Mouse (Mus musculus): ENCODE measurements around the gene Cldn18.

Gene Cldn18

GRCm38 (mm10) chr9:99685536-99686231 lies 31.4 kb downstream of the Cldn18 start:
- no peak for DNase-seq (ENCODE audit: low read depth, low spot score)

- no peak for DNase-seq (ENCODE audit: low read depth, low spot score)
Measured at GRCm38 (mm10) chr9:99685061-99685521, 32.0 kb downstream of the Cldn18 start.

GRCm38 (mm10) chr9:99681980-99682570 lies 35.0 kb downstream of the Cldn18 start:
- DNase-seq (ENCODE audit: low read depth, low spot score), result no peak

DNA sequence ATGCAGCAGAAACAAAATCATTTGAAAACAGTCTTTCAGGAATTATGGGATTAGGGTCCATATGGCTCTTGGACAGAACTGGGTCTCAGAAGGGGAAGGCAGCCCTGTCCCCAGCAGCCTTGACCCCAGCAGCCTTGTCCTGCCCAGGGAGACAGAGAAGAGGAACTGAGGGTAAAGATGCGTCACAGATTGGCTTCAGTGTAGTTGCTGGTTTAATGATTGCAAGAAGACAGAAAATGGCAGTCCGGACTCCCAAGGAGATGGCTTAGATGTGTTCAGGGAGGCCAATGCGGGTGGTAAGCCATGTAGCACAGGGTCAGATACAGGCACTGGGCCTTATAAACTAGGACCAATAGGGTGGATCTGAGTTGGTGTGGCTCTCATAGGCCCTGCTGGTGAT lies 41.4 kb downstream of the Cldn18 start:
- no peak for DNase-seq (ENCODE audit: low read depth, low spot score)

DNA sequence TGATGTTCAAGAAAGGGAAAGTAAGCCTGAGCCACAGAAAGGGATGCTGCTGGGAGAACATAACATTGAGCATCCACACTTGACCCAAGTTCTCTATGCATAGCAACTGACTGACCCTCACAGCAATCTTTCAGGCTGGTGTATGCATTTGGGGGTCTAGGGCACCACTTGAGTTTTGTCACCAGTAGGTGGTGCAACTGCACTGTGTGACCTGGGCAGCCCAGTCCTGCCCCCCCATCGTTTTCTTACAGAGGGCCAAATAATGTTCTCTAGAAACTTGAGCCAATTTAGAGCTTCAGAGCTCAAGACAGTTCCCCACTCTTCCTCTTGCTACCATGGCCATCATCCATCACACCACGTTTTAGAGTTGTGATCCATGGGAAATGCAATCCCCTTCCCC lies 45.5 kb downstream of the Cldn18 start:
- no peak for DNase-seq (ENCODE audit: low read depth, low spot score)

DNA sequence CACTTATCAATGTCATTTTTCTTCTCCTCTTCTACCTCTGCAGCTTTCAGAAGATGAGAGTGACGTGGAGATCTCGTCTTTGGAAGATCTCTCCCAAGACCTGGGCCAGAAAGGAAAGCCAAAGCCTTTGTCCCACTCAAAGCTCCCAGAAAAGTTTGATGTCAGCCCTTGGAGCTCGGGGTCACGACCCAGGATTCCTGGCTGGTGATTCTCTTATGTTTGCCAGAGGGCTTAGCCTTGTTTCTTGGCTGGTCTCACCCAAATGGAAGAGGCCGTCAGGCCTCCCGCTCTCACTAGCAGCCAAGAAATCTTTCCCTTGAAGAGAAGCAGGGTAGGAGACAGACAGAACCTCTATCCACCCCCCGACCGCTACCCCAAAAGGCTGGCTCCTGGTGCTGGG lies 49.5 kb downstream of the Cldn18 start:
- DNase-seq (ENCODE audit: low read depth, low spot score), result no peak

- no peak for DNase-seq (ENCODE audit: low read depth, low spot score)
Measured at GRCm38 (mm10) chr9:99662887-99663286, 54.2 kb downstream of the Cldn18 start.

DNA sequence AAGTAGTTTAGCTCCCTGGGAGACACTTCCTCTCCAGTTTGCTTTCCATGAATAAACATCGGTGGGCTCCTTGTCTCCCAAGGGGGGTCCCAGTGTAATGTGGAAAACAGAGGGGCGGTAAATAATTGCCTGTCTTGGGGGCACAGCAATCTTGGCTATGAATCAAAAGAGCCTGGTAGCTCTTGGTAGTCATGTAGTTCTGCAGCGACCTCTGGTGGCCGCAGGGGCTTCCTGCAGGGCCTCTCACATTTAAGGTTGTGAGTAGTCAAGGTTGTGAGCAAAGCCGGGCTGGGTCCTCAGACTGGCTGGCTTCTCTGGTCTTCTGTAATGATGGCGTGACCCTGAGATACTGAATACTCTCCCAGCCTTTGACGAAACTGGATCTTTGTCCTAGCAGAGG lies 54.7 kb downstream of the Cldn18 start:
- DNase-seq (ENCODE audit: low read depth, low spot score), result peak; percentile 29

- no peak for DNase-seq (ENCODE audit: low read depth, low spot score)
Measured at GRCm38 (mm10) chr9:99661606-99662166, 55.4 kb downstream of the Cldn18 start.

- no peak for DNase-seq (ENCODE audit: low read depth, low spot score)
Measured at GRCm38 (mm10) chr9:99660756-99661155, 56.3 kb downstream of the Cldn18 start.

DNA sequence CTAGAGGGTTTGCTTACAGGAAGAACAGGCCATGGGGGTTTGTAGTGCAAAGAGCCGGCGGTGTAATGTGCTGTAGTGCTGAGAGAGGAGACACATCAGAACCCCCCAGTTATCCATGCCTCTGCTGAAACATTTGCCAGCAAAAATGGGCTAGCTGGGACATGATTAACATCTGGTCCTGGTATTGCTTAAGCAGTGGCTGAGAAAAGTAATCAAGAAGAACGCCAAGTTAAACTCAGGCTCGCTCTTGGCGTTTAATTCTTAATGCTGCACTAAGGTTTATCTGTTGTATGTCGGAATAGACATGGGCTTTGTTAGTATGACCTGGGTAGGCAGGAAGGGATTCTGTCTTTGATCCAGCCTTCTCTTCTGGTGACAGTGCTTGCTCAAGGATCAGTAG lies 71.0 kb downstream of the Cldn18 start:
- DNase-seq (ENCODE audit: low read depth, low spot score), result no peak

- no peak for DNase-seq (ENCODE audit: low read depth, low spot score)
Measured at GRCm38 (mm10) chr9:99645416-99645815, 71.7 kb downstream of the Cldn18 start.

DNA sequence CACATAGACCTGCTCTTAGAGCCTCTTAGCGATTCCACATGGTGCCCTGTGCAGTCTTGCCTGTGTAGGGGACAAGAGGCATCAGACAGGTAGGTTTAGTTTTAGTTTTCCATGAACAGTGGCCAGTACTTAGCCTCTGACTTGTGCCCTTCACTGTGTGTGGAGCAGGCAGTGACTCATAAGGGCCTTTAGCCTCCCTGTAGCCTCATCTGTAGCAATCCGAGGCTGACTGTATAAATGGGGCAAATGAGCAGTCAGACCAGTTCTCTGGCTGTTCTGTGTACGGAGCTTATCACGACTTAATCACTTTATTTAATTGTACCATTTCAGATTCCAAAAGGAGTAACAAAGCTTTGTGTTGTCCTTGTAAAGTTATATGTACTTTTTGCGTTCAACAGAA lies 77.1 kb downstream of the Cldn18 start:
- DNase-seq (ENCODE audit: low read depth, low spot score), result no peak

Data from retina, adult 2 months (tissue).